Mouse (Mus musculus): ENCODE data around the gene Dusp13. TPM values are rescaled to one million over a fixed set of nuclear protein-coding genes. Genes with fewer than 3 reads are reported as not detected.

The Dusp13 gene
- polyA plus RNA-seq, 1 experiment from 2014 or later: not detected

GRCm38 (mm10) chr14:21766398-21766958 is 15.5 kb upstream of the Dusp13 start:
- 0 out of 2 replicates have a peak, but pooled peaks have one; percentile 43 for ATAC-seq (replicated peaks; ENCODE audit: insufficient number of reproducible peaks, insufficient read depth, low FRiP score, low read depth)
- no peak overlapping the region for H3K4me3 ChIP-seq
- H3K9me3 ChIP-seq (replicated peaks): no peaks in the 10 kb centered on the region
- peak overlapping the region; percentile 9; the same call in 1 of the 2 replicates for H3K4me2 ChIP-seq
- H3K4me1 ChIP-seq (replicated peaks): peaks cover 30% of the 10 kb centered on the region
- peak overlapping the region; percentile 8; the same call in 1 of the 2 replicates for H3K27ac ChIP-seq
- no peaks in the 10 kb centered on the region for H3K36me3 ChIP-seq
- no peak overlapping the region for H3K9ac ChIP-seq
- no peaks in the 10 kb centered on the region for H3K27me3 ChIP-seq
- WGBS: 52% methylated on average over 6 of the region's 6 CpGs

DNA sequence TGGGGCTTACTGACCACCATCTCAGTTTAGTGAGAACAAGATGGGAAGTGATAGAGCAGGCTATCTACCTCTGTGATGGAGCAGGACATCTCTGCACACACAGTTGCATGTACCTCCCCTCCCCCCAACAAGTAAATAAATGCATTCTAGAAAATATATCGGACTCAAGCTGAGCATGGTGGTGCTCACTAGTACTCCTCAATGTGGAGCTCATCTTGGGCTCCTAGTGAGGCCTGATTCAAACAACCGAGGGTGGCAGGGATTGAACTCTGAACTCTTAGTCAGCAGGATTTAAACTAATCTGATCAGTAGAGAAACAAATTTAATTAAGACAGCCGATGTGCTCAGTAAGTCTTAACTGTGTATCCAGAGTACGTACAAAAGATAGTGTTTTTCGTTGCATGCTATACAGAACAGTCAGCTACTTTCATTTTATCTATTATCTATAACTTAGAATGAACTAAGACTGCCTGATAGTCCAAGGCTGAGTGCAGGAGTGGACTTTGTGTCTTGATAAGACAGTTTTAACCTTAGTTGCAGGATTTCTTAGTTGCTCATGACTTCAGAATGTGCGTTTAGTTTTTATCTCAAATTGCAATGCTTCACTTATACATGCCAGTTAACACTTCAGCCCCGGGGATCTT is 14.9 kb upstream of the Dusp13 start:
- Histone ChIP-seq H3K36me3 (no peaks in the 10 kb centered on the region), H3K27me3 (no peaks in the 10 kb centered on the region), H3K4me2 (peak overlapping the region; percentile 9; the same call in 1 of the 2 replicates), H3K27ac (peak overlapping the region; percentile 8; the same call in 1 of the 2 replicates), H3K4me1 (replicated peaks) (peaks cover 31% of the 10 kb centered on the region), H3K9me3 (replicated peaks) (no peaks in the 10 kb centered on the region), H3K4me3 (no peak overlapping the region), H3K9ac (no peak overlapping the region)
- no peak for ATAC-seq (replicated peaks; ENCODE audit: insufficient number of reproducible peaks, insufficient read depth, low FRiP score, low read depth)
- WGBS: 50% methylated on average over 7 of the region's 7 CpGs

DNA sequence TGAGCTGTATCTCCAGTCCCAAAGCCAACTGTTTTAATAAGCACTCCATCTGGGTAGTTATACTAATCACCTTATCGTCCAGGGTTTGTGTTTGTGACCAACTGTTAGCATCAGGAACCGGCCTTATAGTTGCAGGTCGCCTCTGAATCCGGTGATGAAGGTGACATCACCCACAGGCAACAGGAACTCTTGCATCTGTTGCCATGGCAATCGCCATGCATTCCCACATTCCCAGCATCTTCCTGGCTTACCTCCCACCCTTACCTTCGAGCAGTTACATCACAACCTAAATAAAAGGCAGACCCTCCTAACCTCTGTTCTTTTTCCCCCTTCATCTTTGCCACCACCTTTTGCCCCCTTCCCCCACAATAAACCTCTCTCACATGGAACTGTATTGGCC is 13.7 kb upstream of the Dusp13 start:
- Histone ChIP-seq H3K36me3 (no peaks in the 10 kb centered on the region), H3K27ac (no peak overlapping the region), H3K4me1 (replicated peaks) (peaks cover 31% of the 10 kb centered on the region), H3K27me3 (no peaks in the 10 kb centered on the region), H3K9ac (no peak overlapping the region), H3K4me3 (no peak overlapping the region), H3K4me2 (no peak overlapping the region), H3K9me3 (replicated peaks) (no peaks in the 10 kb centered on the region)
- 88% methylated on average over 6 of the region's 6 CpGs for WGBS
- ATAC-seq (replicated peaks; ENCODE audit: insufficient number of reproducible peaks, insufficient read depth, low FRiP score, low read depth): no peak

DNA sequence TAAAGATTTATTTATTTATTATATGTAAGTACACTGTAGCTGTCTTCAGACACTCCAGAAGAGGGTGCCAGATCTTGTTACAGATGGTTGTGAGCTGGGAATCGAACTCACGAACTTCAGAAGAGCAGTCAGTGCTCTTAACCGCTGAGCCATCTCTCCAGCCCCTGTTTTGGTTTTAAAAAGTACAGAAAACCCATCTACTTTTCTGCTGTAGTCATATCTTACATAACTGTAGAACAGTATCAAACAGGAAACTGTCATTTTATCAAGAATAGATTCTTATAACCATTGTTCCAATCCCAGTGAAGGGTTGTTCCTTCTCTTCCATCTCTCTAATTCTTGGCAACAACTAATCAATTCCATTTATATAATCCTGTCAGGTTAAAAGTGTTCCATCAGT is 12.8 kb upstream of the Dusp13 start:
- H3K27me3 ChIP-seq: no peaks in the 10 kb centered on the region
- WGBS: 91% methylated on average over 3 of the region's 3 CpGs
- H3K36me3 ChIP-seq: no peaks in the 10 kb centered on the region
- peaks cover 34% of the 10 kb centered on the region for H3K4me1 ChIP-seq (replicated peaks)
- no peak for ATAC-seq (replicated peaks; ENCODE audit: insufficient number of reproducible peaks, insufficient read depth, low FRiP score, low read depth)
- no peak overlapping the region for H3K27ac ChIP-seq
- no peak overlapping the region for H3K4me3 ChIP-seq
- no peaks in the 10 kb centered on the region for H3K9me3 ChIP-seq (replicated peaks)
- no peak overlapping the region for H3K4me2 ChIP-seq
- no peak overlapping the region for H3K9ac ChIP-seq

DNA sequence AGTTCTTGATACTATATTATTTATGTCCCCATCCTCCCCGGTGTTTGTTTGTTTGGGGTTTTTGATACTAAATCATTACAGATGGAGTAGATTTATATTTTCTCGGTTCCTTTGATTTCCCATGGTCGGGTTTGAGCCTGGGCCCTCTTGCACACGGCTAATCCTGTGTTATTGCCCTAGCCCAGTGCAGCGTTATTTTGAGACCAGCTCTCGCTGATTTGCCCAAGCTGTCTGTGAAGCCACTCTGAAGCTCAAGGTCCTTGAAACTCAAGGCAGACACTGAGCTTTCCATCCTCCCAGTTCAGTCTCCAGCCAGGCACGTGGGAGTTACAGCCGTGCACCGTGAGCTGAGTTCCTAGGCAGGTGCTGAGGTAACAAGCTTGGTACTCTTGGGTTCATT is 10.6 kb upstream of the Dusp13 start:
- Histone ChIP-seq H3K27ac (no peak overlapping the region), H3K4me3 (no peak overlapping the region), H3K4me1 (replicated peaks) (peaks cover 33% of the 10 kb centered on the region), H3K36me3 (no peaks in the 10 kb centered on the region), H3K27me3 (no peaks in the 10 kb centered on the region), H3K9me3 (replicated peaks) (no peaks in the 10 kb centered on the region), H3K9ac (no peak overlapping the region), H3K4me2 (no peak overlapping the region)
- 73% methylated on average over 9 of the region's 9 CpGs for WGBS
- no peak for ATAC-seq (replicated peaks; ENCODE audit: insufficient number of reproducible peaks, insufficient read depth, low FRiP score, low read depth)

- Histone ChIP-seq H3K4me3 (no peak overlapping the region), H3K27me3 (no peaks in the 10 kb centered on the region), H3K9ac (no peak overlapping the region), H3K4me1 (replicated peaks) (peaks cover 18% of the 10 kb centered on the region), H3K27ac (no peak overlapping the region), H3K9me3 (replicated peaks) (no peaks in the 10 kb centered on the region), H3K4me2 (no peak overlapping the region), H3K36me3 (no peaks in the 10 kb centered on the region)
- WGBS: 74% methylated on average over 4 of the region's 4 CpGs
- no peak for ATAC-seq (replicated peaks; ENCODE audit: insufficient number of reproducible peaks, insufficient read depth, low FRiP score, low read depth)
These were observed 2.4 kb upstream of the Dusp13 start for GRCm38 (mm10) chr14:21753367-21753766.

- Histone ChIP-seq H3K4me1 (replicated peaks) (peaks cover 15% of the 10 kb centered on the region), H3K27me3 (no peaks in the 10 kb centered on the region), H3K9ac (no peak overlapping the region), H3K36me3 (no peaks in the 10 kb centered on the region), H3K4me2 (no peak overlapping the region), H3K4me3 (no peak overlapping the region), H3K9me3 (replicated peaks) (no peaks in the 10 kb centered on the region), H3K27ac (no peak overlapping the region)
- WGBS: 88% methylated on average over 3 of the region's 3 CpGs
- no peak for ATAC-seq (replicated peaks; ENCODE audit: insufficient number of reproducible peaks, insufficient read depth, low FRiP score, low read depth)
These were observed 1.4 kb upstream of the Dusp13 start for GRCm38 (mm10) chr14:21752411-21752810.

DNA sequence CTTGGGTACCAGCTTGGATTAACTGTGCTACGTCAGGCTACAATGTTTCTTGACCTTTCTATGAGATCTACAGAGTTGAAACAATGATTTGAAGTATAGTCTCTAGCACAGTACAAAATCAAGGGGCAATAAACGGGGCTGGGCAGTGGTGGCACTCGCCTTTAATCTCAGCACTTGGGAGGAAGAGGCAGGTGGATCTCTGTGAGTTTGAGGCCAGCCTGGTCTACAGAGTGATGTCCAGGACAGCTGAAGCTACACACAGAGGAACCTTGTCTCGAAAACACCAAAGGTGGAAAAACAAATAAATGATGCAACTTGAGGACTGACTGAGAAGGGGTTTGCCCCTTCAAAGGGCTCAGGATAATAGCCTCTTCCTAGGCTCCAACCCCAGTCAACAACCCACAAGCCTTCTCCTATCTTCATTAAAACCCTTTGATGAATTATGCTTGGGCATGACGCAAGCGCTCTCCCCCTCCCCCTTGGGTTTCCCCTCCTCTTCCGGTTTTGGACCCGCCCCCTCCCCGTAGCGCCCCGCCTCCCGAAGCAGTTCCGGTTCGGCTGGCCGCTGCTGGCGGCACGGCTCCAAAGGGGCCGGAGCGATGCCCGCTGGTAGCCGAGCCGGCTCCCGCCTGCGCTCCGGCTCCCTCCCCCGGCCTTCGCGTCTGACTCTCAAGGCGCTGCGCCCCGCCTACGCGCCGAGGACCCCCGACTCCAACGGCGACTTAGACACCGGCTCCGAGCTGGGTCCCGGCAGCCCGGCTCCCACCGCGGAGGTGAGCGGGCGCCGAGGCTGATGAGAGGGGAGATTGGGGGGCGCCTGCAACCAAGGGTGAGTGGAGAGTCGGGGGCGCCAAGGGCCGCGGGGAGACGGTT is 737 bp downstream of the Dusp13 start, which contains the start of gene Samd8:
Gene Samd8 (plus strand): TSS at position 524 of the 873 bp plus-strand sequence.
- peaks cover 15% of the 10 kb centered on the region for H3K4me1 ChIP-seq (replicated peaks)
- peak; percentile 84 for ATAC-seq (replicated peaks; ENCODE audit: insufficient number of reproducible peaks, insufficient read depth, low FRiP score, low read depth)
- no peaks in the 10 kb centered on the region for H3K9me3 ChIP-seq (replicated peaks)
- 7% methylated on average over 51 of the region's 52 CpGs for WGBS
- peak within 1 kb of the TSS; percentile 91 for H3K9ac ChIP-seq
- H3K27ac ChIP-seq: peak within 1 kb of the TSS; percentile 91
- H3K4me3 ChIP-seq: peak within 1 kb of the TSS; percentile 97
- no peaks in the 10 kb centered on the region for H3K36me3 ChIP-seq
- no peaks in the 10 kb centered on the region for H3K27me3 ChIP-seq
- peak within 1 kb of the TSS; percentile 87 for H3K4me2 ChIP-seq

GRCm38 (mm10) chr14:21748142-21748870 is 2.7 kb downstream of the Dusp13 start:
- Histone ChIP-seq H3K4me3 (no peak overlapping the region), H3K4me2 (no peak overlapping the region), H3K36me3 (no peaks in the 10 kb centered on the region), H3K4me1 (replicated peaks) (peaks cover 15% of the 10 kb centered on the region), H3K27ac (no peak overlapping the region), H3K9me3 (replicated peaks) (no peaks in the 10 kb centered on the region), H3K27me3 (no peaks in the 10 kb centered on the region; the same call in 1 of the 2 replicates), H3K9ac (no peak overlapping the region)
- WGBS: 34% methylated on average over 15 of the region's 15 CpGs
- no peak for ATAC-seq (replicated peaks; ENCODE audit: insufficient number of reproducible peaks, insufficient read depth, low FRiP score, low read depth)

DNA sequence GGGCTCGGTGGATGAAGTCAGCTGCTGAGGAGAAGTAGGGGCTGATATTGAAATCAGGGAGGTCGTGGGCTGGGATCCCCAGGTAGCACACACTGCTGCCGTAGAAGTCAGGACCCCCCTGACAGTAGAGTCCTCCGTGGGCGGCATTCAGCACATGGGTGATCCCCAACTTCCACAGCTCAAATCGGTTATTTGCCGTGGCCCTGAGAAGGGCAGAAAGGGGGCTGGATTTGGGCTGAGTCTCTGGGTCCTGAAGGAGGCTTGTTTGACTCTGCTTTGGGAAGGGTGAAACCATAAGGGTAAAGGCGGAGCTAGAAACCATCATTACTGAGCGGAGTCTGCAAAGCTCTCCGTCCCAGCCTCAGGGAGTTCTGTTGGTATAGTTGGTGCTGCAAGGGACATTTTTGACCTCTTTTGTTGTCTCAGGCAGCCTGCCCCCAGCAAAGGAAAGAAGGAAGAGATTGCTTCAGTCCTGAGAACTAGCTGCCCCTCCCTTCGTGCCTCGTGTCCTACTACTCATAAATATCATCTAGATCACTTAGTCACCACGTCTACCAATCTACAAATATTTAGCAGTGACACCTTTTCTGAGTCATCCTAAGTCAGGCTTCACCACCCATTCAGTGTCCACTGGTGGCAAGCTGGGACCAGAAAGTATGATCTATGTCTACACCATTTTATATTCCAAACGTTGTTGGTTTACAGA is 3.4 kb downstream of the Dusp13 start:
- peaks cover 12% of the 10 kb centered on the region for H3K4me1 ChIP-seq (replicated peaks)
- H3K27me3 ChIP-seq: no peaks in the 10 kb centered on the region; the same call in 1 of the 2 replicates
- H3K9me3 ChIP-seq (replicated peaks): no peaks in the 10 kb centered on the region
- no peaks in the 10 kb centered on the region for H3K36me3 ChIP-seq
- no peak overlapping the region for H3K4me2 ChIP-seq
- H3K27ac ChIP-seq: no peak overlapping the region
- H3K4me3 ChIP-seq: no peak overlapping the region
- no peak overlapping the region for H3K9ac ChIP-seq
- ATAC-seq (replicated peaks; ENCODE audit: insufficient number of reproducible peaks, insufficient read depth, low FRiP score, low read depth): no peak
- 66% methylated on average over 14 of the region's 14 CpGs for WGBS
